Mouse (Mus musculus) lung, embryonic 14.5 days (tissue): ENCODE measurements around the gene Hmcn1. TPM values are rescaled to one million over a fixed set of nuclear protein-coding genes. Genes with fewer than 3 reads are reported as not detected.

Experiments used
- ATAC-seq: fragments of 200-750 bp; cut with Nextera tagmentation; 2 replicates; pipeline ENCODE4 v1.8.0; 2017; ENCODE audit warnings: mild to moderate bottlenecking, moderate TSS enrichment, moderate library complexity; ENCODE audit not compliant: insufficient read depth
- DNase-seq: peaks from one replicate; pipeline ENCODE4 v3.0.0-alpha.2; 2015
- H3K27ac ChIP-seq: fragments of 300-500 bp; sonication (generic); 2 replicates; pipeline ENCODE4 v1.5.1; 2014; ENCODE audit warnings: low read depth, mild to moderate bottlenecking, moderate library complexity
- H3K27me3 ChIP-seq: fragments of 300-500 bp; sonication (generic); 2 replicates; pipeline ENCODE4 v1.6.1; 2014; ENCODE audit warnings: low read length, control low read depth; ENCODE audit not compliant: insufficient read depth
- H3K36me3 ChIP-seq: fragments of 300-500 bp; sonication (generic); 2 replicates; pipeline ENCODE4 v1.6.1; 2014; ENCODE audit warnings: control low read depth; ENCODE audit not compliant: insufficient read depth
- H3K4me1 ChIP-seq: fragments of 300-500 bp; sonication (generic); 2 replicates; pipeline ENCODE4 v1.6.1; 2014; ENCODE audit warnings: antibody characterized with exemption, control low read depth; ENCODE audit not compliant: insufficient read depth
- H3K4me2 ChIP-seq: fragments of 300-500 bp; sonication (generic); 2 replicates; pipeline ENCODE4 v1.6.1; 2014; ENCODE audit warnings: mild to moderate bottlenecking
- H3K4me3 ChIP-seq: fragments of 300-500 bp; sonication (generic); 2 replicates; pipeline ENCODE4 v1.5.1; 2014; ENCODE audit warnings: low read depth, low read length
- H3K9ac ChIP-seq: fragments of 300-500 bp; sonication (generic); 2 replicates; pipeline ENCODE4 v1.6.1; 2014
- H3K9me3 ChIP-seq: fragments of 300-500 bp; sonication (generic); 2 replicates; pipeline ENCODE4 v1.6.1; 2016; ENCODE audit warnings: low read depth, low read length, control low read depth
- CTCF ChIP-seq: IDR thresholded peaks from 2 replicates; pipeline ENCODE4 v1.5.1; 2016; ENCODE audit warnings: antibody characterized with exemption, low read depth
- WGBS: fragments of 180-500 bp; shearing (Covaris S2); extraction: QIAGEN DNeasy Blood & Tissue Kit; methylation state at CpG from one replicate; pipeline ENCODE4 v1.1.7; 2014; 5-methylcytosine and 5-hydroxymethylcytosine counted together
- polyA plus RNA-seq: library from polyadenylated mRNA; unstranded; fragments of >200 nt; fragmentation: Nextera tagmentation; extraction: Ambion mirVana; gene quantifications from 2 replicates; pipeline ENCODE4 v1.2.1, GENCODE M21; 2014

The Hmcn1 gene
- polyA plus RNA-seq, 1 experiment from 2014 or later, result 17.1 TPM

- no peaks in the 10 kb centered on the region for H3K36me3 ChIP-seq
- no peaks in the 10 kb centered on the region for H3K4me1 ChIP-seq
- DNase-seq (no peak), ATAC-seq (no peak)
- TF ChIP-seq CTCF, result no peak
- H3K27me3 ChIP-seq, result no peaks in the 10 kb centered on the region
- H3K4me3 ChIP-seq, result no peak overlapping the region
- no peak overlapping the region for H3K27ac ChIP-seq
- H3K9me3 ChIP-seq, result no peaks in the 10 kb centered on the region
- H3K4me2 ChIP-seq, result no peak overlapping the region
- no peak overlapping the region for H3K9ac ChIP-seq
These were observed 179.9 kb downstream of the Hmcn1 start for GRCm38 (mm10) chr1:150813381-150813780.

- Histone ChIP-seq H3K4me3 (no peak overlapping the region), H3K9me3 (no peaks in the 10 kb centered on the region), H3K4me2 (no peak overlapping the region), H3K27ac (no peak overlapping the region), H3K27me3 (no peaks in the 10 kb centered on the region), H3K36me3 (no peaks in the 10 kb centered on the region), H3K9ac (no peak overlapping the region), H3K4me1 (no peaks in the 10 kb centered on the region)
- 76% methylated on average over 3 of the region's 3 CpGs for WGBS
- TF ChIP-seq CTCF, result no peak
- DNase-seq (no peak), ATAC-seq (no peak)
These were observed 186.4 kb downstream of the Hmcn1 start for GRCm38 (mm10) chr1:150806864-150807263.

GRCm38 (mm10) chr1:150805466-150805865 lies 187.8 kb downstream of the Hmcn1 start:
- 74% methylated on average over 2 of the region's 2 CpGs for WGBS

GRCm38 (mm10) chr1:150804235-150805099 lies 188.8 kb downstream of the Hmcn1 start:
- DNase-seq, result peak; percentile 82

More at GRCm38 (mm10) chr1:150805466-150805865, 187.8 kb downstream of the Hmcn1 start:
- Histone ChIP-seq H3K36me3 (no peaks in the 10 kb centered on the region), H3K27me3 (no peaks in the 10 kb centered on the region), H3K9me3 (no peaks in the 10 kb centered on the region), H3K4me2 (no peak overlapping the region), H3K9ac (no peak overlapping the region), H3K4me3 (no peak overlapping the region), H3K27ac (peak overlapping the region; percentile 58), H3K4me1 (no peaks in the 10 kb centered on the region)
- no peak for TF ChIP-seq CTCF
- no peak for ATAC-seq
- no peak for DNase-seq

GRCm38 (mm10) chr1:150802642-150803041 lies 190.6 kb downstream of the Hmcn1 start:
- WGBS, result 71% methylated on average over 12 of the region's 12 CpGs
- ATAC-seq, result no peak
- Histone ChIP-seq H3K36me3 (no peaks in the 10 kb centered on the region), H3K27ac (no peak overlapping the region), H3K27me3 (no peaks in the 10 kb centered on the region), H3K9ac (no peak overlapping the region), H3K9me3 (no peaks in the 10 kb centered on the region), H3K4me3 (no peak overlapping the region), H3K4me2 (no peak overlapping the region), H3K4me1 (no peaks in the 10 kb centered on the region)
- TF ChIP-seq CTCF, result no peak
- no peak for DNase-seq

More at GRCm38 (mm10) chr1:150804235-150805099, 188.8 kb downstream of the Hmcn1 start:
- Histone ChIP-seq H3K9ac (no peak overlapping the region), H3K27me3 (no peaks in the 10 kb centered on the region), H3K9me3 (no peaks in the 10 kb centered on the region), H3K4me3 (no peak overlapping the region), H3K27ac (peak overlapping the region; percentile 48), H3K4me2 (no peak overlapping the region), H3K36me3 (no peaks in the 10 kb centered on the region), H3K4me1 (no peaks in the 10 kb centered on the region)
- TF ChIP-seq CTCF, result no peak
- 18% methylated on average over 9 of the region's 9 CpGs for WGBS
- ATAC-seq, result peak; percentile 92

GRCm38 (mm10) chr1:150800611-150801263 lies 192.5 kb downstream of the Hmcn1 start:
- Histone ChIP-seq H3K4me1 (no peaks in the 10 kb centered on the region), H3K27ac (no peak overlapping the region), H3K4me2 (no peak overlapping the region), H3K36me3 (no peaks in the 10 kb centered on the region), H3K4me3 (no peak overlapping the region), H3K9ac (no peak overlapping the region), H3K27me3 (no peaks in the 10 kb centered on the region), H3K9me3 (no peaks in the 10 kb centered on the region)
- no peak for TF ChIP-seq CTCF
- WGBS, result 59% methylated on average over 8 of the region's 8 CpGs
- DNase-seq (peak; percentile 51), ATAC-seq (no peak)

- ATAC-seq (no peak), DNase-seq (no peak)
- Histone ChIP-seq H3K4me2 (no peak overlapping the region), H3K4me1 (no peaks in the 10 kb centered on the region), H3K27ac (no peak overlapping the region), H3K9me3 (no peaks in the 10 kb centered on the region), H3K4me3 (no peak overlapping the region), H3K36me3 (no peaks in the 10 kb centered on the region), H3K27me3 (no peaks in the 10 kb centered on the region), H3K9ac (no peak overlapping the region)
- 84% methylated on average over 5 of the region's 5 CpGs for WGBS
- TF ChIP-seq CTCF, result no peak
These were observed 194.6 kb downstream of the Hmcn1 start for GRCm38 (mm10) chr1:150798651-150799050.
